Mouse (Mus musculus): Measurements from ENCODE around the gene Zfp319. TPM values are rescaled to one million over a fixed set of nuclear protein-coding genes. Genes with fewer than 3 reads are reported as not detected.

Gene Zfp319
- polyA plus RNA-seq, 1 experiment, result 0.09 TPM

GRCm38 (mm10) chr8:95302410-95302809 is 29.3 kb downstream of the Zfp319 start:
- no peaks in the 10 kb centered on the region for H3K9me3 ChIP-seq (ENCODE audit: control insufficient read depth, low read length)
- H3K4me3 ChIP-seq (replicated peaks), result no peak overlapping the region
- no peak for TF ChIP-seq GATA1 (IDR thresholded peaks at IDR 0.05; ENCODE audit: low read length)
- TF ChIP-seq TAL1 (IDR thresholded peaks at IDR 0.05; ENCODE audit: low read length), result no peak
- H3K27me3 ChIP-seq (ENCODE audit: control insufficient read depth), result no peaks in the 10 kb centered on the region
- no peaks in the 10 kb centered on the region for H3K36me3 ChIP-seq (ENCODE audit: control insufficient read depth)
- H3K4me1 ChIP-seq (ENCODE audit: control insufficient read depth), result no peaks in the 10 kb centered on the region

- no peak for TF ChIP-seq TAL1 (IDR thresholded peaks at IDR 0.05; ENCODE audit: low read length)
- no peak for TF ChIP-seq GATA1 (IDR thresholded peaks at IDR 0.05; ENCODE audit: low read length)
- no peaks in the 10 kb centered on the region for H3K36me3 ChIP-seq (ENCODE audit: control insufficient read depth)
- H3K9me3 ChIP-seq (ENCODE audit: control insufficient read depth, low read length), result no peaks in the 10 kb centered on the region
- no peak overlapping the region for H3K4me3 ChIP-seq (replicated peaks)
- no peaks in the 10 kb centered on the region for H3K4me1 ChIP-seq (ENCODE audit: control insufficient read depth)
- H3K27me3 ChIP-seq (ENCODE audit: control insufficient read depth), result no peaks in the 10 kb centered on the region
Observed at GRCm38 (mm10) chr8:95293891-95294290, 37.9 kb downstream of the Zfp319 start.

GRCm38 (mm10) chr8:95293172-95293571 is 38.6 kb downstream of the Zfp319 start:
- Histone ChIP-seq H3K9me3 (ENCODE audit: control insufficient read depth, low read length) (no peaks in the 10 kb centered on the region), H3K4me3 (replicated peaks) (no peak overlapping the region), H3K27me3 (ENCODE audit: control insufficient read depth) (no peaks in the 10 kb centered on the region), H3K4me1 (ENCODE audit: control insufficient read depth) (no peaks in the 10 kb centered on the region), H3K36me3 (ENCODE audit: control insufficient read depth) (no peaks in the 10 kb centered on the region)
- TF ChIP-seq TAL1 (IDR thresholded peaks at IDR 0.05; ENCODE audit: low read length) (no peak), GATA1 (IDR thresholded peaks at IDR 0.05; ENCODE audit: low read length) (no peak)

- no peaks in the 10 kb centered on the region for H3K27me3 ChIP-seq (ENCODE audit: control insufficient read depth)
- H3K36me3 ChIP-seq (ENCODE audit: control insufficient read depth), result no peaks in the 10 kb centered on the region
- H3K4me3 ChIP-seq (replicated peaks), result no peak overlapping the region
- H3K9me3 ChIP-seq (ENCODE audit: control insufficient read depth, low read length), result no peaks in the 10 kb centered on the region
- H3K4me1 ChIP-seq (ENCODE audit: control insufficient read depth), result no peaks in the 10 kb centered on the region
- TF ChIP-seq TAL1 (IDR thresholded peaks at IDR 0.05; ENCODE audit: low read length) (no peak), GATA1 (IDR thresholded peaks at IDR 0.05; ENCODE audit: low read length) (no peak)
Observed at GRCm38 (mm10) chr8:95289066-95289650, 42.6 kb downstream of the Zfp319 start.

- Histone ChIP-seq H3K9me3 (ENCODE audit: control insufficient read depth, low read length) (no peaks in the 10 kb centered on the region), H3K4me1 (ENCODE audit: control insufficient read depth) (no peaks in the 10 kb centered on the region), H3K4me3 (replicated peaks) (no peak overlapping the region), H3K27me3 (ENCODE audit: control insufficient read depth) (no peaks in the 10 kb centered on the region), H3K36me3 (ENCODE audit: control insufficient read depth) (no peaks in the 10 kb centered on the region)
- TF ChIP-seq GATA1 (IDR thresholded peaks at IDR 0.05; ENCODE audit: low read length) (no peak), TAL1 (IDR thresholded peaks at IDR 0.05; ENCODE audit: low read length) (no peak)
Observed at GRCm38 (mm10) chr8:95281493-95281892, 50.3 kb downstream of the Zfp319 start.

Other genes with a start within 250 kb of the Zfp319 start
- 0.03 and 0.04 TPM in 2 replicates for gene Kifc3, start 129.1 kb downstream of the Zfp319 start, polyA plus RNA-seq (2012)
- not detected in 2 replicates for gene Cngb1, start 25.4 kb downstream of the Zfp319 start, polyA plus RNA-seq (2012)
- not detected in 2 replicates for gene Tepp, start 21.4 kb downstream of the Zfp319 start, polyA plus RNA-seq (2012)
- 0.40 and 0.78 TPM in 2 replicates for gene Usb1, start 334 bp upstream of the Zfp319 start, polyA plus RNA-seq (2012)
- gene Mmp15, start 20.3 kb upstream of the Zfp319 start, polyA plus RNA-seq (2012), result 0.01 and 0.02 TPM in 2 replicates
- gene Cfap20, start 102.9 kb upstream of the Zfp319 start, polyA plus RNA-seq (2012), result 1.1 and 1.5 TPM in 2 replicates
- 0.80 and 0.85 TPM in 2 replicates for gene Csnk2a2, start 158.1 kb upstream of the Zfp319 start, polyA plus RNA-seq (2012)
- not detected in 2 replicates for gene Ccdc113, start 202.1 kb upstream of the Zfp319 start, polyA plus RNA-seq (2012)
- 0.04 TPM in 1 of 2 replicates, not detected in the other for gene Prss54, start 244.4 kb upstream of the Zfp319 start, polyA plus RNA-seq (2012)